Mouse (Mus musculus) thymus, postnatal 4 days (tissue): Measurements from ENCODE around the gene Sgk1.

Experiments
- DNase-seq: peaks from one replicate; pipeline ENCODE4 v3.0.0; 2021

The Sgk1 gene

DNA sequence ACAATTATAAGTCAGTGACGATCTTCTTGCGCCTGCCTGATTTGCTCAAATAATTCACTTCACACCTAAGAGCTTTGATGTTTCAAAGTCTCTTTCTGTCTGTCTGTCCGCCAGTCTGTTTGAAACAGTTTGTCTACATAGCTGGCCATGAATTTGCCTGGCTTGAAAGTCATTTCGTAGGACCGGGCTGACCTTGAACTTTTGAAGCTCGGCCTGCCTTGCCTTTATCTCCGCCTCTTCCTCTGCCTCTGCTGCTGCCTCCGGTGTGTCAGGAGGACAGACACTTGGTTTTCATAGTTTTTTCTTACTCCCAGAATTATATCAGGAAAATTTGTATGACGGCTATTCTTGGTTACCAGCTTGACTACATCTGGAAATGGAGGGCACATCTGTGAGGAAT is 96.4 kb downstream of the Sgk1 start:
- no peak for DNase-seq

DNA sequence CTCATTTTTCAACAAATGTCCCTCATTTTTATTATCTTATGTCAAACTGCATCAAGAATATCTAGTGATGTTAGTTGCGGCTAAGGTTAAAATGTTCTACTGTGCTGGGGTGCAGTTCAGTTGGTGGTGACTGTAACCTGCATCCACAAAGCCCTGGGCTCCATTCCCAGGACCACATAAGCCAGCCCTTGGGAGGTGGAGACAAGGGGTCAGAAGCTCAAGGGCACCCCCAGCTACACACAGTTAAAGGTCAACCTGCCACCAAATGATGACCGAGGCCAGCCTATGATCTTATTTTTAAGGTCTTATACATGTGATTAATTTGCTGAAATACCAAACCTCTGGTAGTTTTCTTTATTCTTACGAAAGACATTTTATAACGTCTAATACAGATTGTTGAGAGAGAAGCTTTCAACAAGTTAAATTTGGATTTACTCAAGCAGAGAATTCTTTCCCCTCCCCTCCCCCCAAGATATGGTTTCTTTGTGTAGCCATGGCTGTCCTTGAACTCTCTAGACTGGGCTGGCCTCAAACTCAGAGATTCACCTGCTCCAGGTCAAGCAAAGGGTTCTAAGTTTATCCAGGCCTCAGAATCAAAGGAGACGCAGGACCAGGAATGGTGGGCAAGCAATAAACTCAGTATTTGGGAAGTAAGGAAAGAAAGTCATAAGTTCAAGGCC is 97.4 kb downstream of the Sgk1 start:
- no peak for DNase-seq

DNA sequence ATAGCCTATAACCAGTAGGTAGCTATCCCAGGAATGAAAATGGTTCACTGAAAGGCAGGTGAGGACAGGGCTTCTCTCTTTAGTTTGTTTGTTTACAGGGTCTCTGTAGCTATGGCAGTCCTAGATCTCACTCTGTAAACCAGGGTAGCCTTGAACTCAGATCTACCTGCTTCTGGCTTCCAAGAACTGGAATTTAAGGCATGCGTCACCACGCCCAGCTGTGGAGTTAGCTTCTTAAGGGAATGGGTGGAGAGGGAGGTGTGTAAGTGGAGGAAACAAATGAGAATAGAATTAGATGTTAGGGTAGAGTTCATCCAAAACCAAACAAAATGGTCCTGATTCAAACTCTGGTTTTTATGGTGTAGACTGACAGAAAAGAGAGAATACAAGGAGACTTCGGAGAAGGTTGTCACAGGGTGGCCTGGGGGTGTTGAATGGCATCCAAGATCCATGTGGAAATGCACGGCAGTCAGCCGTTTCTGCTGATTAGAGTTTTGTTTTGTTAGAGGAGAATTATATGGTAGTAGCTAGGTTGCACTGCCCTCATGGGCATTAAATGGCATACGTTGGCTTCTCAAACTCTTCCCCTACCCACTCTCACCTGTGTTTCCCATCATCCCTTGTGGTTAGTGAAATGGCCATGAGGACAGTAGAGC is 98.9 kb downstream of the Sgk1 start:
- no peak for DNase-seq

DNA sequence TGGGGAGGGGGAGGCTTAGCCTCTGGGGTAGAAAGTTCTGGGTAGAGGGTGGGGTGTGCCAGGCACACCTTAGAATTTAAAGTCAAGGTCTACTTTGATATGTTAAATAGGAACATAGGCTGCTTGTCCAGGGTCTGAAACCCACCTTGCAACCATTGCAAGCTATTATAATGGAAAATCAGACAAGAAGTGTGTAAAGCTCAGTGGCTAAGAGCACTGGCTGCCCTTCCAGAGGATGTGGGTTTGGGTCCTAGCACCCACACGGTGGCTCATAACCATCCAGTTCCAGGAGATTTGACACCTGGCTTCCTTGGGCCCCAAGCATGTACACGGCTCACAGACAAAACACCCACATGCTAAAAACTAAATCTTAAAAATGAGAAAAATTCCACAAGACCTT is 100.3 kb downstream of the Sgk1 start:
- DNase-seq: peak; percentile 31

DNA sequence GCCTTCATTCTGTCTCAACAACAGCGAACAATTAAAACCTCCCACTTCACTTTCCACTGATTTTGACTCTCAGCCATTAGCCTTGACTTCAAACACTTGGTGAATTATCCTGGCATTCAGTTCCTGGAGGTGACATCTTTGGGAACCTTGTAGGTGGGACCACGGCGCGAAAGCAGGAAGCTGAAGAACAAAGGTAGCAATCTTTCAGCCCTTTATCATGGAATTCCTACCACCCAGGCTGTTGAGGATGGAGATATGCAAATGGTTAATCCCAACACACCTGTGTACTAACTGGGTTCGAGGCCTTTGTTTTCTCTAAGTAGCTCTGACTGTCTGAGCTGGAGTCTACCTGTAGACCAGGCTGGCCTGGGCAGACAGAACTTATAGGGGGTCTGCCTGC is 106.5 kb downstream of the Sgk1 start:
- no peak for DNase-seq

DNA sequence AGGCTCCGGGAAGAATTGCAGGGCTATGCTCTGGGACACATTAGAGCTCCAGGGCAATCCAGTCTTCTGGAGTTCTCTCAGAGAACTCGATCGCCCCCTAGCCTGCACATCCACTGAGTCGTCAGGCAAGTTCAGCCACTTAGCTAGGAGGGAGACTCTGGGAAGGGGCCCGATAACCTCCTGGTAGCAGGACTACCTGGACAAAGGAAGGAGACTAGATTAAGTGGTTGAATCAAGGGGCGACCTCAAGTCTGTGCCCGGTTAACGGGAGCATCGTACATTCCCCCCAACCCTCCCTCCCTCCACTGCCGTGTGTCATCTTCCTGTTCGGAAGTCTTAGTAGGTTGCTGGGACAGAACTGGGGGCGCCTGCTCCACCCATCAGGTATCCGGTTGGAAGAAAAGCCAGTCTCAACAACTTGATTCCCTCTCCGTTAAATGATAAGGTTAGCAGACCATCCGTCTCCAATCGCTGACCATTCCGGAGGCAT is 109.4 kb downstream of the Sgk1 start:
- DNase-seq: peak; percentile 87

DNA sequence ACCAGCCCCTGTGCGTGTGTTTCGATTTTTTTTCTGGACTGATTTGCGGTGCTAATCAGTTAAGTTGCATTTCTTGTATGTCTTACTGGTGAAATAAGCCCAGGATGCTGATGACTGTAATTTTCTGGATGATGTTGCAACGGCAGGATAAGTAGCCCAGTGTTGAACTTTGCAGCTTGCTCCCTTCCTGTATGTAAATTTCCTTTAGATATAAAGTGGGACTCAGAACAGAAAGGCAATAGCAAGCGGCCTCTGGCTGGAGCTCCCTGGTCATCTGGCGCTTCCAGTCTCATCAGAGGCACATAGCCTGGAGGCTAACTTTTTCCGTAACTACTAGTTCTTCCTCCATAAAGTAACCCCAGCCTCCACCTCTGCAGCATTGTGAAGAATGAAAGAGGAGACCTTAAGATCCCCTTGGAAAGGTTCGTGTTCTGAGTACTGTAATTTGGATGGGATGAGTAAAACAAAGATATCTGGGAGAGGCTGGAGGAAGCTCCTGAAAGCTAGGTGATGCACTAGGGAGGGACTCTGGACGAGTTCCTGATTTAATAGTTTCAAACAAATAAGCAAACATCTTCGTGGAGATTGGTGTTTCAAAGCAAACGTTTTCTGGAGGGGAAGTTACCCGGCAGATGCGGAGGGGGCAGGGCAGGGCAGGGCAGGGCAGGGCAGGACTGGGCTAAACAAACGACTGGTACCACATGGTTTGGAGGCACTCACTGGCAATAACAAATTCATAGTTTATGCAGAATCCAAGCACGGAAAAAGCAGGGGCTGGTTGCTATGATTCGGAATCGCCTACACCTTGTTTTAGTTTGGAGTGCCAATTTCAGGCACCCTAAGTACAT is 110.2 kb downstream of the Sgk1 start:
- peak; percentile 69 for DNase-seq

DNA sequence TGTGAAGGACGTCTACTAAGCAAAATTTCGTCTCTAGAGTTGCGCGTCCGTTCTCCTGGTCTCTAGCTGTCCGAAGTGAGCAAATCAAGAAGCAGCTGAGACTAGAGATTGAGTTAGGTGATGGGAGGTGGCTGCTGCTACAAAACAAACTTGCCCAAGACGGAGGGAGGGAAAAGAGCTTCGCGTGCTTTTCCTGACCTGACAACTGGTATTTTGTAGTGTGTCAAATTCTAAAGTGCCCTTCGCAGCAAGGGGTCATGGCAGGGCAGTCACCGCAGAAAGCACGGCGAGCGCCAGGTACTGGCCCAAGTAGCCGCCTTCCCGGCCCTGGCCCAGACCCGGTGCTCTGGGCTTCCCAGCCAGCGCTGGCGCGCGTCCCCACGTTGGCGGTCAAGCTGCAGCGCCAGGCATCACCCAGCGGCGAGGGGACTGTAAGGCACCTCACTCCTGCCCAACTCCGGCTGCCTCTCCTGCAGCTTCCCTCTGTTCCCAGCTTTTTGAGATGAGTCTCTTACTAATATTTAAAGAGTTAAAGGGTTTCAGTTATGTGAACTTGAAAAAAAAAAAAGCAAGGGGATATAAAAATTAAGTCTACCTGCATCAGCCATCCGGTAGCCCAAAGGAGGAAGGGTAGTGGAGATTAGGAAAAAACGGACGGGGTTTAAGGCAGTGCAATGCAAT is 111.0 kb downstream of the Sgk1 start:
- DNase-seq: peak; percentile 83

DNA sequence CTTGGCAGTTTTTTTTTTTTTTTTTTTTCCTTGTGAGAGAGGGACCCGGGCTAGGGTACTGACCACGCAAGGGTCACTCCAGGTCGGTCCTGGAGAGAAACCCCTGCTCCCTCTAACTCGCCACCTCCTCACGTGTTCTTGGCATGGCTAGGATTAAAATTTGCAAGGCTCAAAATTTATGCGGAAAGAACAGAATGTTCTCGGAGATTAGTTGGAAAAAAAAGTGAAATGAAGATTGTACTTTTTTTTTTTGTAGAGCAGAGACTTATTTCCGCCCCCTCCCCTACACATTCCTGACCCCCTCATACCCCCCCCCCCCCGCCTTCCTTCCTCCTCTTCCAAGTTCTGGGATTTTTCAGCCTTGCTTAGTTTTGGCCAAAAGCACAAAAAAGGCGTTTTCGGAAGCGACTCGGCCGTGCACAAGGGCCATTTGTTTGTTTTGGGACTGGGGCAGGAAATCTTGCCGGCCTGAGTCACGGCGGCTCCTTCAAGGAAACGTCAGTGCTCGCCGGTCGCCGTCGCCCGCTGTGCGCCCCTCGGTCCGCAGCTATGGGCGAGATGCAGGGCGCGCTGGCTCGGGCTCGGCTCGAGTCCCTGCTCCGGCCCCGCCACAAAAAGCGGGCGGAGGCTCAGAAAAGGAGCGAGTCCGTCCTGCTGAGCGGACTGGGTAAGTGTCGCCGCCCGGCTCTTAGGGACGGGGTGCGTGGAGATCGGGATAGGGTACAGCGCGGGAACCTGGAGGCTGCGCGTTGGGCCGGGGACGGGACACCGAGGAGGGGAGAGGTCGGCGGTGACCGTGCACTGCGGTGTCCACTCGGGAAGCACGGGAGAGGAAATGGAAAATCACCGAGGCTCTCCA is 111.8 kb downstream of the Sgk1 start:
- DNase-seq: peak; percentile 71

DNA sequence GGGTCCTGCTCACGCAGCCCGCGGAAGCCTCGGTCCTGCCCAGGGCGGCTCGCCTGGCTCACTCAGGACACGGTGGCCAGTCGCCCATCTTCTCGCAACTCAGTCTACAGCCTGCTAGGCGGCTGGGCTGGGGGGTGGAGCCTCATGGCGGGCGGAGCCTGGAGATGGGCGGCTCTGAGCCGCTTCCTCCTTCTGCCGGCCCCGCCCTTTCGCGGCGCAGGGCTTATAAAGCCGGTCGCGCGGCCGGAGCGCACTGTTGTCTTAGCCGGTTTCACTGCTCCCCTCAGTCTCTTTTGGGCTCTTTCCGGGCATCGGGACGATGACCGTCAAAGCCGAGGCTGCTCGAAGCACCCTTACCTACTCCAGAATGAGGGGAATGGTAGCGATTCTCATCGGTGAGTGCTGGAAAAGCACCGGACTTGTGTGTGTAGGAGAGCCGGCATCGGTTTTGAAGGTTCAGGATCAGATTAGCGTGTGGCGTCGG is 112.5 kb downstream of the Sgk1 start:
- DNase-seq: peak; percentile 99

DNA sequence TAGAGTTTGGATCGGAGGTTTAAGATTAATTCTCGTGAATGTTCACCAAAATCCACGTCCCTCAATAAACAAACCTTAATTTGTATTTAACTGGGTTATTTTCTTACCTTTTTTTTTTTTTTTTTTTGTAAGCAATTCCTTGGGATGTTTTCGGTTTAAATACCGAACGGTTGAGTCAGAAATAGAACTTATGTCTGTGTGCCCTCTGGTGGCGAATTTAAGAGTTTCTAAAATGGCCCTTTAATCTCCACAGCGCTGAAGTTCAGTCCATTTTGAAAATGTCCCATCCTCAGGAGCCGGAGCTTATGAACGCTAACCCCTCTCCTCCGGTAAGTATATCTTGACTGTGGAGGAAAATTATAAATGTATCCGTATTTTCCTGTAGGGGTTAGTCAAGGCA is 113.2 kb downstream of the Sgk1 start:
- peak; percentile 63 for DNase-seq

DNA sequence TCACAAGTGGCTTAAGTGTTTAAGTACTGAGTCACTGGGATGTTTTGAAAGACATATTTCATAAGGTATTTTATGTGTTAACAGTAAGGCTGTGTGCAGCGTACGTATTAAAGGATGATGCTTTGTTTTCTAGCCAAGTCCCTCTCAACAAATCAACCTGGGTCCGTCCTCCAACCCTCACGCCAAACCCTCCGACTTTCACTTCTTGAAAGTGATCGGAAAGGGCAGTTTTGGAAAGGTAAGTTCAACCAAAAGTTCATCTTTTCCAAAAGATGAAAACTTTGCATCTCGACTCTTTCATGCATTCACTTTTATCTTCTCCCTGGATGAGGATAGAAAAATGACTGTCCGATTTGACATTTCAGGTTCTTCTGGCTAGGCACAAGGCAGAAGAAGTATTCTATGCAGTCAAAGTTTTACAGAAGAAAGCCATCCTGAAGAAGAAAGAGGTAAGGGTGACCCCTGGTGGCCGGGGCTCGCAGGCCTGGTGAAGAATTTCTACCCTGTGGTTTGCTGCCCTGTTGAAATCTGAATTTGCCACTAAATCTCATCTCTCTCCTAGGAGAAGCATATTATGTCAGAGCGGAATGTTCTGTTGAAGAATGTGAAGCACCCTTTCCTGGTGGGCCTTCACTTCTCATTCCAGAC is 113.8 kb downstream of the Sgk1 start:
- DNase-seq: peak; percentile 94

DNA sequence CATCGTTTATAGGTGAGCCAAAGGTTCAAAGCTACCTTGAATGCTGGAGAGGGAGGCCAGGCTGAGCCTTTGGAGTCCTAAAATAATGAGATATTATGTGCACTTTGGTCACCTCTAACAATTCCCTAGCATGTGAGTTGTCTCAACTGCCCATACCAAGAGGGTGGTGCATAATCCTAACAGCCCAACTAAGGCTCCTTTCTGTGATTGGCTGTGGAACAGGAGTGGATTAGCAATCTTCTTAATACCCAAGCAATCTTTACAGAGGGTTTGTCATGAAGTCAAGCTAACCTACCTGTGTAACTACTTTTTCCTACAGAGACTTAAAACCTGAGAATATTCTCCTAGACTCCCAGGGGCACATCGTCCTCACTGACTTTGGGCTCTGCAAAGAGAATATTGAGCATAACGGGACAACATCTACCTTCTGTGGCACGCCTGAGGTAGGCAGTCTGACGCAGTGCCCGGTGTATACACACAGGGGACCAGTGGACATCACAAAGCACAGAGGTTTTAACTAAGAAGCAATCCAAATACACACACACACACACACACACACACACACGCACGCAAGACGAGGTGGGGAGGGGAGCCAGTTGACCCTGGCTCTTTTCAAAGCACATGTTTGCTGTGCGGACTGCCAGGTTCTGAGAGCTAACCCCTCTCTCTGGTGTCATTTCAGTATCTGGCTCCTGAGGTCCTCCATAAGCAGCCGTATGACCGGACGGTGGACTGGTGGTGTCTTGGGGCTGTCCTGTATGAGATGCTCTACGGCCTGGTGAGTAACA is 114.9 kb downstream of the Sgk1 start:
- no peak for DNase-seq

DNA sequence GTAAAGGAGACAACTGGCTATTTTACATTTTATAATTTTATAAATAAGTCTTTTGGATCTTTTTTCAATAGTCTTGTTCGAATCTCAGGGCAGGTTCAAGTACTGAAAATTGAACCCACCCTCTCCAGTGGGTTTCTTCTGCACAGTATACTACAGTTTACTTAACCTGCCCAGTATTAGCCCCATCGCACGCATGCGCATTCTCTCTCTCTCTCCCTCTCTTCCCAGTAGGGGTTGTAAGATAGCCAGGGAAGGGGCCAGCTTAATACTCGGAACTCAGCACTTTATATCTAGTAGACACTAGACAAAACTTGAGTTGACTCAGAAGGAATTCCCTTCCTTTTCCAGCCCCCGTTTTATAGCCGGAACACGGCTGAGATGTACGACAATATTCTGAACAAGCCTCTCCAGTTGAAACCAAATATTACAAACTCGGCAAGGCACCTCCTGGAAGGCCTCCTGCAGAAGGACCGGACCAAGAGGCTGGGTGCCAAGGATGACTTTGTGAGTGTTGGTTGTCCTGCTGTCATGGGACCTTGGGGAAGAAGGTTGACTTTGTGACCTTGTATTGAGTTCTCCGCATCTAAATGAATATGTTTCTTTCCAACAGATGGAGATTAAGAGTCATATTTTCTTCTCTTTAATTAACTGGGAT is 115.7 kb downstream of the Sgk1 start:
- no peak for DNase-seq

DNA sequence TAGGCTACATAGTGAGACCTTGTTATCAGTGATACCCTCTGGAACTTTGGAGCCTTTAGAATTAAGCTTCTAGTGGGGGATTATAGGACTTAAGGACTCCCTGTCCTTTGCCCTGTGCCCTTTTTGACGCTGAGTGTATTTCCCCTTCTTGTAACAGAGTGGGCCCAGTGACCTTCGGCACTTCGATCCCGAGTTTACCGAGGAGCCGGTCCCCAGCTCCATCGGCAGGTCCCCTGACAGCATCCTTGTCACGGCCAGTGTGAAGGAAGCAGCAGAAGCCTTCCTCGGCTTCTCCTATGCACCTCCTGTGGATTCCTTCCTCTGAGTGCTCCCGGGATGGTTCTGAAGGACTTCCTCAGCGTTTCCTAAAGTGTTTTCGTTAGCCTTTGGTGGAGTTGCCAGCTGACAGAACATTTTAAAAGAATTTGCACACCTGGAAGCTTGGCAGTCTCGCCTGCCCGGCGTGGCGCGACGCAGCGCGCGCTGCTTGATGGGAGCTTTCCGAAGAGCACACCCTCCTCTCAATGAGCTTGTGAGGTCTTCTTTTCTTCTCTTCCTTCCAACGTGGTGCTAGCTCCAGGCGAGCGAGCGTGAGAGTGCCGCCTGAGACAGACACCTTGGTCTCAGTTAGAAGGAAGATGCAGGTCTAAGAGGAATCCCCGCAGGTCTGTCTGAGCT is 116.7 kb downstream of the Sgk1 start:
- DNase-seq: no peak

DNA sequence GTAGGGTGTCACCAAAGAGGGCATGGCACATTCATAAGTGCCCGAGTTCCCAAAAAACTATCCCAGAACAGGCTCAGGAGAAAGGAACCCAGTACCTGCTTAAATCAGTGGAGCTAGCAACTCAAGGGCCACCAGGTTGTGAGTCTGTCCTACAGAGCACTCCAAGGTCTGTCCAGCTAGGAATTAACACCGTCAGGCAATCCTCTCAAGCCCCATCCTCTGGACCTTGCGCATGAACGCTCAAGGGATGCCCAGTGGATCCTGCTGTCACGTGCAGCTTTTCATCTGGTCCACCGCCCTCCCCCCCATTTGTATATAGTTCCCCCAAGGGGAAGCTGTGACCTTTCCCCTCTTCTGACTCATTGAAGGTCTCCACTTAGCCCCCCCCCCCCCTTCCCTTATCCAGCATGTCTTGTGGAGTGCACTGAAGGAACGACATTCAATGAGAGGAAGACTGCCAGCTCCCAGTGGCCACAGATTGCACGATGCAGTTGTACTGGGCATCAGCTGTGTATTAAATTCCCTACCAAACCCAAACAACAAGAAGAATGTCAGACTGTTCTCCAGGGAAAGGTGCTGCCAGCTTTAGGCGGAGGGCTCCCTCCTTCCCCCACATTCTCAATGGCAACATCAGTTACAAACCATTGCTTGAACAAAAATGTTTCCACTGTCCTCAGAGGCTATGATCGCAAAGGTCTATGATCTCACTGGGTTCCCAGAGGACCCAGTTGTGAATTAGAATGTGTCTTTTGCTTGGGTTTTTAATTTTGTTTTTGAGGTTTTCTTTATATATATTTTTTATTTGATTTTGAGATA is 118.7 kb downstream of the Sgk1 start:
- DNase-seq: no peak

DNA sequence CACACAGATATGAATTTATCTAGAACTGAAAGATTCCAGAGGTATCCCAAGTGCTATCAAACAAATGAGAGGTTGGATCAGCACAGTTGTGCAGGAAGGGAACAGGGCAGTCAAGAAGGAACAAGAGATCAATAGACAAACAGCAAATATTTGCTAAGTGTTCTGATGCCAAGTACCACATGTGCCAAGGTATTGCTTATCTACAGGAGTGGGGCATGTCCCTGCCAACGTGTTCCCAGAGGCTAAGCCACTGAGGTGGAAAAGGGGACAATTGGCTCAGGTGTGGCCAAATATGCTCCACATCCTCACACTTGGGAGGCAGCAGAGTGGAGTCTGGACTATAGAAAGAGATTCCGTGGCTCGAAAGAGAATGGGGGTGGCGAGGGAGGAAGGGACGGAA is 119.6 kb downstream of the Sgk1 start:
- no peak for DNase-seq

DNA sequence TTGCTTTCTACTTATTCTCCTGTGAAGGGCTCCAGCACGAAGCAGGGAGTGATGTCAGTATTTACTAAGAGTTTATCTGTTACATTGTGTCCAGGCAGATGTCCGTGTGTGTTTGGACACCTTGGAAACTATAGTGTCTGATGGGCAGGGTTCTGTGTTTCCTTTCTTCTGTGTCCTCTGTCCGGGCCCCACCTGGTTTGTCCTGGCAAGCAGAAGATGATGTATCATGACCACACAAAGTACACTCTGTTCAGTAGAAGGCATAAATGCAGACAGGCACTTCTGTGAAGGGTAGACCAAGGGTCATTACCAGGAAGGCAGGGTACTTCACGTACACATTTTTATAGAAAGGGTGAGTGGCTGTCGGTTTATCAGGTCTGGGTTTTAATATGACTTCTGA is 122.8 kb downstream of the Sgk1 start:
- DNase-seq: no peak
